Mouse (Mus musculus): ENCODE results near the gene Srsf6. TPM values are rescaled to one million over a fixed set of nuclear protein-coding genes. Genes with fewer than 3 reads are reported as not detected.
A peak's percentile ranks its signal among the peaks of the same experiment; 100 is the strongest.

Srsf6 gene
- polyA plus RNA-seq, 1 experiment from 2014 or later: 195 TPM

- Histone ChIP-seq H3K4me2 (replicated peaks) (peak overlapping the region; percentile 74), H3K4me3 (replicated peaks) (peak overlapping the region; percentile 98), H3K36me3 (peaks cover 39% of the 10 kb centered on the region), H3K9ac (peak overlapping the region; percentile 100), H3K27me3 (no peaks in the 10 kb centered on the region), H3K4me1 (peaks cover 10% of the 10 kb centered on the region; the same call in 1 of the 2 replicates), H3K27ac (replicated peaks) (no peak overlapping the region), H3K9me3 (replicated peaks) (no peaks in the 10 kb centered on the region)
- no peak for ATAC-seq (ENCODE audit: insufficient number of reproducible peaks, low FRiP score, low TSS enrichment, low read depth)
- 35% methylated on average over 4 of the region's 4 CpGs for WGBS
These were observed 1.4 kb downstream of the Srsf6 start for GRCm38 (mm10) chr2:162932706-162933105.

GRCm38 (mm10) chr2:162934421-162934820 is 3.1 kb downstream of the Srsf6 start:
- no peak for ATAC-seq (ENCODE audit: insufficient number of reproducible peaks, low FRiP score, low TSS enrichment, low read depth)
- Histone ChIP-seq H3K27me3 (no peaks in the 10 kb centered on the region), H3K36me3 (peaks cover 54% of the 10 kb centered on the region), H3K4me3 (replicated peaks) (no peak overlapping the region), H3K9me3 (replicated peaks) (no peaks in the 10 kb centered on the region), H3K9ac (no peak overlapping the region), H3K4me2 (replicated peaks) (no peak overlapping the region), H3K27ac (replicated peaks) (no peak overlapping the region), H3K4me1 (peaks cover 10% of the 10 kb centered on the region; the same call in 1 of the 2 replicates)
- 92% methylated on average over 19 of the region's 19 CpGs for WGBS

- WGBS: 97% methylated on average over 3 of the region's 3 CpGs
- Histone ChIP-seq H3K4me2 (replicated peaks) (no peak overlapping the region), H3K27ac (replicated peaks) (no peak overlapping the region), H3K4me1 (peaks cover 6% of the 10 kb centered on the region; the same call in 1 of the 2 replicates), H3K36me3 (peaks cover 67% of the 10 kb centered on the region), H3K9ac (no peak overlapping the region), H3K9me3 (replicated peaks) (no peaks in the 10 kb centered on the region), H3K27me3 (no peaks in the 10 kb centered on the region), H3K4me3 (replicated peaks) (no peak overlapping the region)
- no peak for ATAC-seq (ENCODE audit: insufficient number of reproducible peaks, low FRiP score, low TSS enrichment, low read depth)
These were observed 4.4 kb downstream of the Srsf6 start for GRCm38 (mm10) chr2:162935700-162936099.

- no peak overlapping the region for H3K27ac ChIP-seq (replicated peaks)
- peaks cover 12% of the 10 kb centered on the region for H3K4me1 ChIP-seq
- H3K4me3 ChIP-seq (replicated peaks): no peak overlapping the region
- no peak overlapping the region for H3K4me2 ChIP-seq (replicated peaks)
- no peak overlapping the region for H3K9ac ChIP-seq
- H3K27me3 ChIP-seq: peaks cover 11% of the 10 kb centered on the region
- no peak for ATAC-seq (ENCODE audit: insufficient number of reproducible peaks, low FRiP score, low TSS enrichment, low read depth)
- WGBS: 74% methylated on average over 1 of the region's 1 CpGs
- H3K9me3 ChIP-seq (replicated peaks): no peaks in the 10 kb centered on the region
- peaks cover 56% of the 10 kb centered on the region for H3K36me3 ChIP-seq
These were observed 8.2 kb downstream of the Srsf6 start for GRCm38 (mm10) chr2:162939562-162939961.

- WGBS: under 1% methylated on average over 40 of the region's 40 CpGs
- Histone ChIP-seq H3K36me3 (peaks cover 27% of the 10 kb centered on the region), H3K27me3 (peaks cover 18% of the 10 kb centered on the region), H3K4me1 (peaks cover 12% of the 10 kb centered on the region), H3K9ac (peak within 1 kb of the TSS; percentile 42; the same call in 1 of the 2 replicates), H3K27ac (replicated peaks) (no peak within 1 kb of the TSS), H3K4me2 (replicated peaks) (peak within 1 kb of the TSS; percentile 98), H3K4me3 (replicated peaks) (peak within 1 kb of the TSS; percentile 55), H3K9me3 (replicated peaks) (no peaks in the 10 kb centered on the region)
- ATAC-seq (ENCODE audit: insufficient number of reproducible peaks, low FRiP score, low TSS enrichment, low read depth): peak; percentile 63; the same call in 1 of the 2 replicates
These were observed 12.0 kb downstream of the Srsf6 start, which contains the start of gene L3mbtl1 for GRCm38 (mm10) chr2:162943148-162943846. Gene L3mbtl1 (plus strand): TSS chr2:162943472.

- no peak overlapping the region for H3K27ac ChIP-seq (replicated peaks)
- no peak for ATAC-seq (ENCODE audit: insufficient number of reproducible peaks, low FRiP score, low TSS enrichment, low read depth)
- peak overlapping the region; percentile 98 for H3K4me2 ChIP-seq (replicated peaks)
- no peaks in the 10 kb centered on the region for H3K9me3 ChIP-seq (replicated peaks)
- H3K9ac ChIP-seq: no peak overlapping the region
- peaks cover 18% of the 10 kb centered on the region for H3K27me3 ChIP-seq
- H3K4me3 ChIP-seq (replicated peaks): peak overlapping the region; percentile 55
- WGBS: 7% methylated on average over 11 of the region's 11 CpGs
- peaks cover 12% of the 10 kb centered on the region for H3K4me1 ChIP-seq
- H3K36me3 ChIP-seq: peaks cover 21% of the 10 kb centered on the region
These were observed 12.6 kb downstream of the Srsf6 start for GRCm38 (mm10) chr2:162943931-162944330.

- peaks cover 12% of the 10 kb centered on the region for H3K4me1 ChIP-seq
- H3K4me3 ChIP-seq (replicated peaks): no peak overlapping the region
- H3K27ac ChIP-seq (replicated peaks): no peak overlapping the region
- H3K9me3 ChIP-seq (replicated peaks): no peaks in the 10 kb centered on the region
- no peak overlapping the region for H3K4me2 ChIP-seq (replicated peaks)
- no peak overlapping the region for H3K9ac ChIP-seq
- H3K36me3 ChIP-seq: no peaks in the 10 kb centered on the region
- 90% methylated on average over 5 of the region's 5 CpGs for WGBS
- no peak for ATAC-seq (ENCODE audit: insufficient number of reproducible peaks, low FRiP score, low TSS enrichment, low read depth)
- H3K27me3 ChIP-seq: peaks cover 18% of the 10 kb centered on the region
These were observed 15.6 kb downstream of the Srsf6 start for GRCm38 (mm10) chr2:162946964-162947363.

- Histone ChIP-seq H3K36me3 (no peaks in the 10 kb centered on the region), H3K9ac (no peak overlapping the region)
These were observed 16.4 kb downstream of the Srsf6 start for GRCm38 (mm10) chr2:162947736-162948135.

GRCm38 (mm10) chr2:162948221-162948620 is 16.9 kb downstream of the Srsf6 start:
- Histone ChIP-seq H3K4me2 (replicated peaks) (peak overlapping the region; percentile 44), H3K27me3 (peaks cover 14% of the 10 kb centered on the region), H3K4me3 (replicated peaks) (peak overlapping the region; percentile 26), H3K9ac (no peak overlapping the region), H3K4me1 (peaks cover 7% of the 10 kb centered on the region), H3K36me3 (no peaks in the 10 kb centered on the region), H3K27ac (replicated peaks) (no peak overlapping the region), H3K9me3 (replicated peaks) (no peaks in the 10 kb centered on the region)
- no peak for ATAC-seq (ENCODE audit: insufficient number of reproducible peaks, low FRiP score, low TSS enrichment, low read depth)
- WGBS: 54% methylated on average over 14 of the region's 14 CpGs

More at GRCm38 (mm10) chr2:162947736-162948135, 16.4 kb downstream of the Srsf6 start:
- Histone ChIP-seq H3K4me2 (replicated peaks) (peak overlapping the region; percentile 44), H3K27ac (replicated peaks) (no peak overlapping the region), H3K4me1 (peaks cover 12% of the 10 kb centered on the region), H3K4me3 (replicated peaks) (peak overlapping the region; percentile 26), H3K9me3 (replicated peaks) (no peaks in the 10 kb centered on the region), H3K27me3 (peaks cover 18% of the 10 kb centered on the region)
- WGBS: 31% methylated on average over 15 of the region's 15 CpGs
- no peak for ATAC-seq (ENCODE audit: insufficient number of reproducible peaks, low FRiP score, low TSS enrichment, low read depth)

GRCm38 (mm10) chr2:162950776-162951175 is 19.4 kb downstream of the Srsf6 start:
- Histone ChIP-seq H3K27me3 (0 out of 2 replicates have a peak, but pooled peaks cover 4% of the 10 kb centered on the region), H3K4me1 (no peaks in the 10 kb centered on the region), H3K9ac (no peak overlapping the region), H3K4me3 (replicated peaks) (no peak overlapping the region), H3K4me2 (replicated peaks) (no peak overlapping the region), H3K27ac (replicated peaks) (no peak overlapping the region), H3K36me3 (no peaks in the 10 kb centered on the region), H3K9me3 (replicated peaks) (no peaks in the 10 kb centered on the region)
- no peak for ATAC-seq (ENCODE audit: insufficient number of reproducible peaks, low FRiP score, low TSS enrichment, low read depth)
- 85% methylated on average over 2 of the region's 2 CpGs for WGBS

GRCm38 (mm10) chr2:162956843-162957242 is 25.5 kb downstream of the Srsf6 start:
- H3K27ac ChIP-seq (replicated peaks): no peak overlapping the region
- no peaks in the 10 kb centered on the region for H3K36me3 ChIP-seq
- H3K4me1 ChIP-seq: no peaks in the 10 kb centered on the region
- H3K27me3 ChIP-seq: no peaks in the 10 kb centered on the region
- H3K9me3 ChIP-seq (replicated peaks): no peaks in the 10 kb centered on the region
- H3K9ac ChIP-seq: no peak overlapping the region
- WGBS: 97% methylated on average over 2 of the region's 2 CpGs
- no peak overlapping the region for H3K4me2 ChIP-seq (replicated peaks)
- H3K4me3 ChIP-seq (replicated peaks): no peak overlapping the region
- ATAC-seq (ENCODE audit: insufficient number of reproducible peaks, low FRiP score, low TSS enrichment, low read depth): no peak

- no peaks in the 10 kb centered on the region for H3K4me1 ChIP-seq
- WGBS: 58% methylated on average over 8 of the region's 10 CpGs
- H3K27ac ChIP-seq (replicated peaks): no peak overlapping the region
- H3K4me2 ChIP-seq (replicated peaks): no peak overlapping the region
- no peak for ATAC-seq (ENCODE audit: insufficient number of reproducible peaks, low FRiP score, low TSS enrichment, low read depth)
- no peaks in the 10 kb centered on the region for H3K9me3 ChIP-seq (replicated peaks)
- no peak overlapping the region for H3K9ac ChIP-seq
- H3K4me3 ChIP-seq (replicated peaks): no peak overlapping the region
- H3K27me3 ChIP-seq: no peaks in the 10 kb centered on the region
- no peaks in the 10 kb centered on the region for H3K36me3 ChIP-seq
These were observed 30.0 kb downstream of the Srsf6 start for GRCm38 (mm10) chr2:162961321-162961720.
